Mouse (Mus musculus) hematopoietic stem cell, adult 5-6 weeks (primary cell): Measurements from ENCODE around the gene Zbtb3. TPM values are rescaled to one million over a fixed set of nuclear protein-coding genes. Genes with fewer than 3 reads are reported as not detected.

Source experiments
- ATAC-seq, 2 experiments: fragments of 125-278 bp in 1 of 2; replicated peaks in 1 of 2; 2 replicates each; pipeline ENCODE4 v1.8.0; 2016 to 2017; ENCODE audit warnings: inconsistent platforms in 2 of 2, mild to moderate bottlenecking in 2 of 2, moderate number of reproducible peaks in 2 of 2, low read depth in 1 of 2, moderate TSS enrichment in 1 of 2; ENCODE audit not compliant: low FRiP score in 2 of 2, poor library complexity in 2 of 2, severe bottlenecking in 2 of 2, insufficient read depth in 1 of 2, low TSS enrichment in 1 of 2
- total RNA-seq: library from RNA; stranded (forward); fragments of 172-1452, 232-1000 nt; gene quantifications from 2 replicates; pipeline ENCODE4 v1.2.3, GENCODE M21; 2017

Zbtb3 gene
- 1.1 and 3.7 TPM in 2 replicates for total RNA-seq

GRCm38 (mm10) chr19:8802130-8802821, at the start of gene Zbtb3:
Zbtb3 (plus strand) TSS chr19:8802555.
- peak; percentile 91 to 95 for ATAC-seq

- ATAC-seq, result no peak
Measured at GRCm38 (mm10) chr19:8755652-8756051, 46.7 kb upstream of the Zbtb3 start.

GRCm38 (mm10) chr19:8756635-8757387, 45.5 kb upstream of the Zbtb3 start, which contains the start of gene Nxf1:
Nxf1 (plus strand) TSS chr19:8757073.
- ATAC-seq, result peak; percentile 74 to 94

GRCm38 (mm10) chr19:8757471-8757998, 44.8 kb upstream of the Zbtb3 start:
- no peak for ATAC-seq

- ATAC-seq, result no peak
Measured at GRCm38 (mm10) chr19:8758899-8759298, 43.5 kb upstream of the Zbtb3 start.

- no peak for ATAC-seq
Measured at GRCm38 (mm10) chr19:8760757-8761156, 41.6 kb upstream of the Zbtb3 start.

DNA sequence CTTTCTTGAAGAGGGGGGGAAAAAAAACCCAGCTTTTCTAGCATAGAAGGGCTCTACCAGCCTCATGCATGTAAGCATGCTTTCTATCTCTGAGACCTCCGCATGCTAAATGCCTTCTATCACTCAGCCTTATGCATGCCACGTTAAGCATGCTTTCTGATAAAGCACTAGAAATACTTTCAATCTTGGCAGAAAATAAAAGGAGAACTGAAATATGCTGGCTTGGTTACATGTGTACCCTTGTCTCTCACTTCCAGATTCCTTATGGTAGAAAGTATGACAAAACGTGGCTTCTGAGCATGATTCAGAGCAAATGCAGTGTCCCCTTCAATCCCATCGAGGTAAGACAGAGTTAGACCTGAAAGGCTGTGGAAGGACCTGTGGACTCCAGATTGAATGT, 39.1 kb upstream of the Zbtb3 start:
- ATAC-seq, result no peak

DNA sequence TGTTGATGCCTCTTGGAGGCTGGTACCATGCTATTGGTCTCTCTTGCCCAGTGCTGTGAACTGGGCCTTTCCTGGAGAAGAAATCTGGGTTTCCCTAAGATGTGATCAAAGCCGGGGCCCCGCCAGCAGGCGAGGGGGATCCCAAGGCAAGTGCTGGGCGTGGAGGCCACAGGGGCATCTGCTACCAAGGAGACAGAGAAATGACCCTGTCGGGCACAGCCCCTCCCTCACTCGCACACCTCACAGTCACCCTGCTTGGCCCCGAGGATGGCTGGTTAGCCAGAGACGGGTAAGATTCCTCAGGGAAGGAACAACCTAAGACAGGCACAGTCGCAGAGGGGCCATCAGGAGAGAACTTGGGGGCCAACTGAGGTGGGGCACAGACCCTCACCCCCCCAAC, 36.8 kb upstream of the Zbtb3 start:
- no peak for ATAC-seq

- peak; percentile 55 to 70 for ATAC-seq
Measured at GRCm38 (mm10) chr19:8770567-8771270, 31.6 kb upstream of the Zbtb3 start, which contains the start of gene Tmem223. Tmem223 (plus strand) TSS chr19:8770996.

DNA sequence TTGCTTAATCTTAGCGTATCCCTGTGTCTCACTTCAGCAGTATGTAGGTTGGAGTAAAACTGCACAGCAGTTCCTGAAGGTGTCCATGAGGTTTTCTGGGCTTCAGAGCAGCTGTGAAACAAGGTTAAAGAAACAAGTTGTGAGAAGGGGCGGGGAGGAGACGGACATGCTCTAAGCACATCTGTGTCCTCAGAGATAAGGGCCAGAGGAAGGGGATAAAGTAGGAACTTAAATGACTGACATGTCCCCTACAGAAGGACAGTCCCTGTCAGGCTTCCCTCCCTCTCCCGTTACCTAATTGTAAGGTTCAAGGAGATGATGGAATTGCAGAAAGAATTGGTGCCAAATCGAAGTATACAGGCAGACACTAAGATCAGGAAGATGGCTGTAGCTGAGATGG, 29.4 kb upstream of the Zbtb3 start:
- no peak for ATAC-seq

- ATAC-seq, result no peak
Measured at GRCm38 (mm10) chr19:8773409-8773808, 28.9 kb upstream of the Zbtb3 start.

DNA sequence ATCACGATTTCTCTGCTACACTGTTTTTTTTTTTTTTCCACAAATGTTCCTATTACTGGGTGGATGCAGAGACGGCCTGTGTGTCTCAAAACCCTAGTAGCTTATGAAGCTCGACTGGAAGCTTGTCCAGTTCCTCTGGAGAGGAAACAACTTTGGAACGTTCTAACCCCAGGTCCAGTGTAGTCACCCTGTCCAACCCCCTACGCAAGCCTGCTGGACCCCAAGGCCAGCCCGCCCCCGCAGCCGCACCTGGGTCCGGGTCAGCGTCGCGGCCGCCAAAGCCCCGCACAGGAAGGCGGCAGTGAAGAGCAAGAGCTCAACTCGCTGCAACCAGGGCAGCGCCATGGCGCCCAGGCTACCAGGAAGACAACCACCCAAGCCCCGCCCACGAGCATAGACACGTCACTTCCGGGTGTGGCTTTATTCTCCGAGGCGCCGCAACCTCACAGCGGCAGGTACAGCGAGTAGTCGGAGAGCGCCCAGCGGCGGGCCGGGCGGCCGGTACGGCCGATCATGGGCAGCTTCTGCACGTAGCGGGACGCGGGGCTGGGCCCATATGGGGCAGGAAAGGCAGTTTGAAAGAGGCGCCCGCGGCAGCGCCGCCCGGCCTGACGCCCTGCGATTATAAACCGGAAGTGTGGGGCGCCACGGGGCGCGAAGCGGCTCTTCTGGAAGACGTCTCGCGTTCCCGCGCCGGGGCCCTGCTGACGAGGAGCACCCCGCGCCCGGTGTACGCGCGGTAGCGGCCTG, 28.1 kb upstream of the Zbtb3 start, which contains the start of gene Tmem179b:
Gene Tmem179b, minus strand, starts transcription at position 382 of the 750 bp plus-strand sequence.
- peak; percentile 78 to 94 for ATAC-seq

- ATAC-seq, result no peak
Measured at GRCm38 (mm10) chr19:8774951-8775421, 27.4 kb upstream of the Zbtb3 start.

- peak; percentile 98 to 99 for ATAC-seq
Measured at GRCm38 (mm10) chr19:8786008-8786781, 16.2 kb upstream of the Zbtb3 start, which contains the start of gene Taf6l. Taf6l (minus strand) TSS chr19:8786417.

- ATAC-seq, result no peak
Measured at GRCm38 (mm10) chr19:8788521-8788920, 13.8 kb upstream of the Zbtb3 start.

DNA sequence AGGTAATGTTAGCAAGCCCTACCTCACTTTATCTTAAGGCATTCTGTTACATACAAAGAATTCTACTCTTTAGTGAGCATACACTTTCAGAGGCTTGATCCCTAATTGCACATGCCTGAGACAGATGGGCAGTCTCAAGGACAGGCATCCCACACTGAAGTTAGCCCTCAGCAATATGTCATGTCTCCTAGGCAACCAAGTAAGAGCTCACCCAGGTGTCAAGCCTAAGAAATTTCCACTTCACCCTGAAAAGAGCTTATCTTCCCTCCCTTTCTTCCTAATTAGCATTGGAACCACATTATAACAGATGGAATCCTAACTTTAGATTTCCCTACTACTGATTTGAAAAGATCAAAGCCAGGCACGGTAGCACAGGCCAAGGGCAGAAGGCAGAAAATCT, 13.2 kb upstream of the Zbtb3 start:
- no peak for ATAC-seq
